Mouse (Mus musculus) induced T-regulatory cell, adult 2 months (primary cell): Measurements from ENCODE around the gene Eloa.

ENCODE experiments used
- DNase-seq: peaks from one replicate; pipeline ENCODE4 v3.0.0-alpha.2; 2012; ENCODE audit warnings: low read depth

The Eloa gene

DNA sequence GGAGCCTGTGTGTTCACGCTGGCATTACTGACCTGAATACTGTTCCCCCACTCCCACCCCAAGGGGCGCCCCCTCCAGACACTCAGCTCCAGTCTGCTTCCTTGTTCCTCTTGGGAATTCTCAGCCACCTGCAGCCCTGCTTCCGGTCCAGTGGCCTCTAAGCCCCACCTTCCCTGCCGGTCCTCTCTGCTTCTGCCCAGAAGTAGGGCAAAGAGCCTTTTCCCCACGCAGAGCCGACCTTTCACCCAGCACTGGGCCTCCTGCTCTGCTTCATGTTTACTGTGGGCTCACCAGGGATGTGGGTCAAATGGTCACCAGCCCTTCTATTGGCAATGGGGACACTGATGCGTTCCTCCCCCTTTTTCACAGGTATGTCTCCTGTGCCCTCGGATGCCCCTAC, 63.2 kb downstream of the Eloa start:
- DNase-seq: no peak

- DNase-seq: no peak
Observed at GRCm38 (mm10) chr4:135955886-135956285, 65.7 kb downstream of the Eloa start.

DNA sequence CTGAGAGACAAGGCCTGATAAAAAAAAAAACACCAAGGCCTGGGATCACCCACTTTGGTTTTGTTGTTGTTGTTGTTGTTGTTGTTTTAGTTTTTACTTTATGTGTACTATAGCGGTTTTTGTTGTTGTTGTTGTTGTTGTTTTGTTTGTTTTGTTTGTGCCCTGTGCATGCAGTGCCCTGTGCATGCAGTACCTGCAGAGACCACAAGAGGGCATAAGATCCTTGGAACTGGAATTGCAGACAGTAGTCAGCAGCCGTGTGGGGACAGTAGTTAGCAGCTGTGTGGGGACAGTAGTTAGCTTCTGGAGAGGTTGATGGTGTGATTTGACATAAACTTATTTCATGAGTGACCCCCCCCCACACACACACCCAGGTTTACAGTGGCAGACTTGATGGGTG, 67.3 kb downstream of the Eloa start:
- peak; percentile 92 for DNase-seq
